Mouse (Mus musculus) gastrocnemius, postnatal 14 days (tissue): ENCODE measurements around the gene Psmd2. TPM values are rescaled to one million over a fixed set of nuclear protein-coding genes. Genes with fewer than 3 reads are reported as not detected.

ENCODE experiments used
- microRNA-seq, 2 experiments: library from miRNA; unstranded; fragments of <30 nt; microRNA quantifications; one replicate each; pipeline ENCODE4 v1.2.0; 2021
- total RNA-seq, 2 experiments: library from RNA; stranded (reverse); gene quantifications; 2 replicates each; pipeline ENCODE4 v1.2.3; 2021

Psmd2 gene
- total RNA-seq, 2 experiments from 2014 or later = 158 to 159 TPM

Small RNA genes within 50 kb of the gene (microRNA-seq; reads per million reads assigned to microRNA genes)
- 0.50 to 3.8 reads per million in 2 experiments for gene Mir1224

Other genes starting within 250 kb of the Psmd2 start
- gene Abcc5, start 225.3 kb upstream of the Psmd2 start, total RNA-seq = 10 to 100 TPM; 42.6 to 43.0 TPM
- 10 to 100 TPM; 43.0 to 44.9 TPM for gene Eif2b5, start 152.8 kb upstream of the Psmd2 start, total RNA-seq
- gene Dvl3, start 134.7 kb upstream of the Psmd2 start, total RNA-seq = 10 to 100 TPM; 28.2 to 31.0 TPM
- 100 to 1,000 TPM; 127 to 134 TPM for gene Ap2m1, start 116.2 kb upstream of the Psmd2 start, total RNA-seq
- gene Abcf3, start 103.1 kb upstream of the Psmd2 start, total RNA-seq = 10 to 100 TPM; 47.1 to 53.6 TPM
- under 1 TPM; 0.10 to 0.16 TPM for gene Vwa5b2, start 62.2 kb upstream of the Psmd2 start, total RNA-seq
- gene Eef1akmt4, start 40.1 kb upstream of the Psmd2 start, total RNA-seq = 1 to 10 TPM; 5.5 to 5.9 TPM
- gene Gm49333, start 40.0 kb upstream of the Psmd2 start, total RNA-seq = not detected
- 10 to 100 TPM; 12.0 to 15.2 TPM for gene Alg3, start 39.9 kb upstream of the Psmd2 start, total RNA-seq
- 1 to 10 TPM; 1.3 to 1.6 TPM for gene Camk2n2, start 30.4 kb upstream of the Psmd2 start, total RNA-seq
- gene Ece2, start 21.8 kb upstream of the Psmd2 start, total RNA-seq = under 1 TPM; 0.16 to 0.57 TPM
- 100 to 1,000 TPM; 303 to 309 TPM for gene Eif4g1, start 16.7 kb downstream of the Psmd2 start, total RNA-seq
- 10 to 100 TPM; 28.7 to 34.5 TPM for gene Fam131a, start 41.6 kb downstream of the Psmd2 start, total RNA-seq
- gene Polr2h, start 66.0 kb downstream of the Psmd2 start, total RNA-seq = 10 to 100 TPM; 10.9 to 14.1 TPM
- 1 to 10 TPM; 2.3 to 2.7 TPM for gene Clcn2, start 66.1 kb downstream of the Psmd2 start, total RNA-seq
- 1 to 10 TPM; 3.7 to 4.6 TPM for gene Chrd, start 81.5 kb downstream of the Psmd2 start, total RNA-seq
- 1 to 10 TPM in 1 of 2 experiments, under 1 TPM in 1; 0.90 to 1.7 TPM for gene Thpo, start 82.9 kb downstream of the Psmd2 start, total RNA-seq